Mouse (Mus musculus) lung, adult 2 months (tissue): ENCODE measurements around the gene Tbc1d10a. TPM values are rescaled to one million over a fixed set of nuclear protein-coding genes. Genes with fewer than 3 reads are reported as not detected.

Experiments used
- DNase-seq: peaks from one replicate; pipeline ENCODE4 v3.0.0; 2022
- H3K4me1 ChIP-seq: fragments of 200-500 bp; 2 replicates; pipeline ENCODE4 v1.6.1; 2011; ENCODE audit warnings: low read length; ENCODE audit not compliant: control insufficient read depth, insufficient read depth
- H3K4me3 ChIP-seq: fragments of 200-500 bp; replicated peaks from 2 replicates; pipeline ENCODE3; 2011; ENCODE audit warnings: low read depth, mild to moderate bottlenecking, control low read depth, low read length; ENCODE audit errors: extremely low read depth
- CTCF ChIP-seq: fragments of 200-500 bp; IDR thresholded peaks from 2 replicates; pipeline ENCODE4 v1.5.1; 2011; ENCODE audit warnings: mild to moderate bottlenecking, low read length, control low read depth; ENCODE audit not compliant: insufficient read depth
- POLR2A ChIP-seq: fragments of 200-500 bp; IDR thresholded peaks from 2 replicates; pipeline ENCODE4 v1.6.1; 2011; ENCODE audit warnings: low read depth, mild to moderate bottlenecking, control low read depth, low read length, borderline replicate concordance; ENCODE audit errors: extremely low read depth
- WGBS: fragments of 180-500 bp; shearing (Covaris S2); methylation state at CpG from one replicate; pipeline ENCODE4 v1.1.7; 2018; 5-methylcytosine and 5-hydroxymethylcytosine counted together
- polyA plus RNA-seq: library from polyadenylated mRNA; depleted of rRNA; stranded (reverse); fragments of >200 nt; gene quantifications from 2 replicates; pipeline ENCODE4 v1.2.3, GENCODE M21; 2012; rRNA removed

Gene Tbc1d10a
- polyA plus RNA-seq, 1 experiment = 72.8 TPM

GRCm38 (mm10) chr11:4262847-4263246 lies 76.3 kb downstream of the Tbc1d10a start:
- H3K4me1 ChIP-seq = peaks cover 12% of the 10 kb centered on the region
- H3K4me3 ChIP-seq = no peak overlapping the region
- 36% methylated on average over 7 of the region's 7 CpGs for WGBS

GRCm38 (mm10) chr11:4263296-4263695 lies 76.7 kb downstream of the Tbc1d10a start:
- Histone ChIP-seq H3K4me3 (no peak overlapping the region), H3K4me1 (peaks cover 12% of the 10 kb centered on the region)
- DNase-seq = no peak
- TF ChIP-seq CTCF = no peak
- TF ChIP-seq POLR2A = no peak
- 62% methylated on average over 1 of the region's 1 CpGs for WGBS

More at GRCm38 (mm10) chr11:4262847-4263246, 76.3 kb downstream of the Tbc1d10a start:
- no peak for TF ChIP-seq POLR2A
- TF ChIP-seq CTCF = no peak
- DNase-seq = no peak

GRCm38 (mm10) chr11:4264066-4264465 lies 77.5 kb downstream of the Tbc1d10a start:
- TF ChIP-seq CTCF (no peak), POLR2A (no peak)
- peaks cover 12% of the 10 kb centered on the region for H3K4me1 ChIP-seq
- 48% methylated on average over 7 of the region's 7 CpGs for WGBS
- H3K4me3 ChIP-seq = no peak overlapping the region
- no peak for DNase-seq

Other genes starting within 250 kb of the Tbc1d10a start
- 25.9 and 33.9 TPM in 2 replicates for gene Pes1, start 222.8 kb upstream of the Tbc1d10a start, polyA plus RNA-seq
- gene 4930556J24Rik, start 210.0 kb upstream of the Tbc1d10a start, polyA plus RNA-seq = not detected in 2 replicates
- gene Gal3st1, start 203.2 kb upstream of the Tbc1d10a start, polyA plus RNA-seq = 32.1 and 33.3 TPM in 2 replicates
- 41.0 and 56.3 TPM in 2 replicates for gene Sec14l4, start 155.3 kb upstream of the Tbc1d10a start, polyA plus RNA-seq
- gene Sec14l3, start 121.9 kb upstream of the Tbc1d10a start, polyA plus RNA-seq = 565 and 735 TPM in 2 replicates
- 8.9 TPM in 2 replicates for gene Mtfp1, start 91.3 kb upstream of the Tbc1d10a start, polyA plus RNA-seq
- gene Sec14l2, start 63.4 kb upstream of the Tbc1d10a start, polyA plus RNA-seq = 8.2 and 10.7 TPM in 2 replicates
- gene Rnf215, start 51.6 kb upstream of the Tbc1d10a start, polyA plus RNA-seq = 60.6 and 69.2 TPM in 2 replicates
- 17.6 and 19.8 TPM in 2 replicates for gene Ccdc157, start 26.5 kb upstream of the Tbc1d10a start, polyA plus RNA-seq
- gene Sf3a1, start 26.4 kb upstream of the Tbc1d10a start, polyA plus RNA-seq = 27.0 and 28.2 TPM in 2 replicates
- 23.3 and 26.2 TPM in 2 replicates for gene Castor1, start 31.4 kb downstream of the Tbc1d10a start, polyA plus RNA-seq
- gene Osm, start 49.6 kb downstream of the Tbc1d10a start, polyA plus RNA-seq = 1.0 and 1.3 TPM in 2 replicates
- 3.5 and 4.9 TPM in 2 replicates for gene Lif, start 70.8 kb downstream of the Tbc1d10a start, polyA plus RNA-seq